Mouse (Mus musculus) embryo, embryonic 9.5 days (tissue): ENCODE results near the gene Chl1.

Experiments
- DNase-seq: peaks from one replicate; pipeline ENCODE4 v3.0.0-alpha.2; 2017; ENCODE audit errors: extremely low spot score

Gene Chl1

GRCm38 (mm10) chr6:103665206-103665605 is 154.8 kb downstream of the Chl1 start:
- DNase-seq: no peak

- no peak for DNase-seq
Measured at GRCm38 (mm10) chr6:103665677-103666316, 155.4 kb downstream of the Chl1 start.

GRCm38 (mm10) chr6:103673111-103673510 is 162.7 kb downstream of the Chl1 start:
- no peak for DNase-seq

GRCm38 (mm10) chr6:103674332-103674731 is 163.9 kb downstream of the Chl1 start:
- DNase-seq: no peak

GRCm38 (mm10) chr6:103675145-103675544 is 164.8 kb downstream of the Chl1 start:
- no peak for DNase-seq

- DNase-seq: no peak
Measured at GRCm38 (mm10) chr6:103676664-103677063, 166.3 kb downstream of the Chl1 start.

- DNase-seq: no peak
Measured at GRCm38 (mm10) chr6:103677072-103677471, 166.7 kb downstream of the Chl1 start.

GRCm38 (mm10) chr6:103682854-103683574 is 172.6 kb downstream of the Chl1 start:
- DNase-seq: peak; percentile 73

GRCm38 (mm10) chr6:103692511-103692910 is 182.1 kb downstream of the Chl1 start:
- no peak for DNase-seq

GRCm38 (mm10) chr6:103697349-103698028 is 187.1 kb downstream of the Chl1 start:
- no peak for DNase-seq

- no peak for DNase-seq
Measured at GRCm38 (mm10) chr6:103699482-103699881, 189.1 kb downstream of the Chl1 start.

- DNase-seq: no peak
Measured at GRCm38 (mm10) chr6:103699895-103700294, 189.5 kb downstream of the Chl1 start.

- DNase-seq: no peak
Measured at GRCm38 (mm10) chr6:103700336-103700735, 189.9 kb downstream of the Chl1 start.

- DNase-seq: no peak
Measured at GRCm38 (mm10) chr6:103706366-103706765, 196.0 kb downstream of the Chl1 start.

- no peak for DNase-seq
Measured at GRCm38 (mm10) chr6:103739291-103739690, 228.9 kb downstream of the Chl1 start.

GRCm38 (mm10) chr6:103742784-103743183 is 232.4 kb downstream of the Chl1 start:
- DNase-seq: no peak

GRCm38 (mm10) chr6:103746103-103746502 is 235.7 kb downstream of the Chl1 start:
- peak; percentile 12 for DNase-seq

- peak; percentile 12 for DNase-seq
Measured at GRCm38 (mm10) chr6:103749122-103749773, 238.9 kb downstream of the Chl1 start.

- DNase-seq: no peak
Measured at GRCm38 (mm10) chr6:103753891-103754290, 243.5 kb downstream of the Chl1 start.

GRCm38 (mm10) chr6:103766830-103767229 is 256.4 kb downstream of the Chl1 start:
- no peak for DNase-seq

- no peak for DNase-seq
Measured at GRCm38 (mm10) chr6:103781058-103781457, 270.7 kb downstream of the Chl1 start.

- DNase-seq: no peak
Measured at GRCm38 (mm10) chr6:103791077-103791632, 280.8 kb downstream of the Chl1 start.
